Mouse (Mus musculus): Measurements from ENCODE around the gene Haus2.

The Haus2 gene

GRCm38 (mm10) chr2:120663491-120664154, 54.4 kb downstream of the Haus2 start:
- DNase-seq (ENCODE audit: low spot score in 2 of 2), result no peak

GRCm38 (mm10) chr2:120667446-120667845, 58.3 kb downstream of the Haus2 start:
- no peak for DNase-seq (ENCODE audit: low spot score in 2 of 2)

GRCm38 (mm10) chr2:120670253-120670652, 61.1 kb downstream of the Haus2 start:
- DNase-seq (ENCODE audit: low spot score in 2 of 2), result no peak
